Mouse (Mus musculus): ENCODE measurements around the gene Zbp1. TPM values are rescaled to one million over a fixed set of nuclear protein-coding genes. Genes with fewer than 3 reads are reported as not detected.

Gene Zbp1
- polyA plus RNA-seq, 1 experiment from 2014 or later, result 0.54 TPM

GRCm38 (mm10) chr2:173194796-173195195 is 23.9 kb downstream of the Zbp1 start:
- ATAC-seq (ENCODE audit: low read depth) (no peak), DNase-seq (ENCODE audit: low spot score) (no peak)
- Histone ChIP-seq H3K36me3 (ENCODE audit: control insufficient read depth, insufficient read depth, low read length) (no peaks in the 10 kb centered on the region), H3K4me1 (ENCODE audit: control insufficient read depth, insufficient read depth, low read length) (no peaks in the 10 kb centered on the region), H3K27me3 (replicated peaks; ENCODE audit: control insufficient read depth, insufficient read depth, low read length) (no peaks in the 10 kb centered on the region), H3K27ac (replicated peaks; ENCODE audit: low read depth, low read length) (no peak overlapping the region), H3K4me2 (ENCODE audit: low read depth, low read length) (no peak overlapping the region), H3K4me3 (ENCODE audit: low read depth, low read length) (no peak overlapping the region), H3K9ac (ENCODE audit: low read depth, low read length) (no peak overlapping the region), H3K9me3 (ENCODE audit: control insufficient read depth, low read length) (peaks cover 9% of the 10 kb centered on the region; the same call in 1 of the 2 replicates)
- WGBS, result 81% methylated on average over 4 of the region's 4 CpGs

- DNase-seq (ENCODE audit: low spot score) (no peak), ATAC-seq (ENCODE audit: low read depth) (no peak)
- H3K36me3 ChIP-seq (ENCODE audit: control insufficient read depth, insufficient read depth, low read length), result no peaks in the 10 kb centered on the region
- no peak overlapping the region for H3K4me2 ChIP-seq (ENCODE audit: low read depth, low read length)
- H3K27ac ChIP-seq (replicated peaks; ENCODE audit: low read depth, low read length), result no peak overlapping the region
- H3K9me3 ChIP-seq (ENCODE audit: control insufficient read depth, low read length), result no peaks in the 10 kb centered on the region
- 42% methylated on average over 8 of the region's 8 CpGs for WGBS
- H3K4me3 ChIP-seq (ENCODE audit: low read depth, low read length), result no peak overlapping the region
- H3K9ac ChIP-seq (ENCODE audit: low read depth, low read length), result no peak overlapping the region
- H3K4me1 ChIP-seq (ENCODE audit: control insufficient read depth, insufficient read depth, low read length), result no peaks in the 10 kb centered on the region
- H3K27me3 ChIP-seq (replicated peaks; ENCODE audit: control insufficient read depth, insufficient read depth, low read length), result no peaks in the 10 kb centered on the region
Measured at GRCm38 (mm10) chr2:173187182-173187855, 31.4 kb downstream of the Zbp1 start.

GRCm38 (mm10) chr2:173186047-173186943 is 32.4 kb downstream of the Zbp1 start:
- H3K36me3 ChIP-seq (ENCODE audit: control insufficient read depth, insufficient read depth, low read length), result no peaks in the 10 kb centered on the region
- H3K4me3 ChIP-seq (ENCODE audit: low read depth, low read length), result no peak overlapping the region
- ATAC-seq (ENCODE audit: low read depth), result peak; percentile 78; the same call in 1 of the 2 replicates
- no peak overlapping the region for H3K9ac ChIP-seq (ENCODE audit: low read depth, low read length)
- H3K4me2 ChIP-seq (ENCODE audit: low read depth, low read length), result no peak overlapping the region
- H3K27me3 ChIP-seq (replicated peaks; ENCODE audit: control insufficient read depth, insufficient read depth, low read length), result no peaks in the 10 kb centered on the region
- WGBS, result 38% methylated on average over 21 of the region's 26 CpGs
- no peak overlapping the region for H3K27ac ChIP-seq (replicated peaks; ENCODE audit: low read depth, low read length)
- H3K4me1 ChIP-seq (ENCODE audit: control insufficient read depth, insufficient read depth, low read length), result no peaks in the 10 kb centered on the region
- H3K9me3 ChIP-seq (ENCODE audit: control insufficient read depth, low read length), result no peaks in the 10 kb centered on the region
- DNase-seq (ENCODE audit: low spot score), result peak; percentile 82

GRCm38 (mm10) chr2:173185282-173185681 is 33.4 kb downstream of the Zbp1 start:
- Histone ChIP-seq H3K4me3 (ENCODE audit: low read depth, low read length) (no peak overlapping the region), H3K27me3 (replicated peaks; ENCODE audit: control insufficient read depth, insufficient read depth, low read length) (no peaks in the 10 kb centered on the region), H3K9ac (ENCODE audit: low read depth, low read length) (no peak overlapping the region), H3K36me3 (ENCODE audit: control insufficient read depth, insufficient read depth, low read length) (no peaks in the 10 kb centered on the region), H3K9me3 (ENCODE audit: control insufficient read depth, low read length) (no peaks in the 10 kb centered on the region), H3K4me2 (ENCODE audit: low read depth, low read length) (no peak overlapping the region), H3K27ac (replicated peaks; ENCODE audit: low read depth, low read length) (no peak overlapping the region), H3K4me1 (ENCODE audit: control insufficient read depth, insufficient read depth, low read length) (no peaks in the 10 kb centered on the region)
- WGBS, result 69% methylated on average over 6 of the region's 6 CpGs
- no peak for ATAC-seq (ENCODE audit: low read depth)
- no peak for DNase-seq (ENCODE audit: low spot score)

DNA sequence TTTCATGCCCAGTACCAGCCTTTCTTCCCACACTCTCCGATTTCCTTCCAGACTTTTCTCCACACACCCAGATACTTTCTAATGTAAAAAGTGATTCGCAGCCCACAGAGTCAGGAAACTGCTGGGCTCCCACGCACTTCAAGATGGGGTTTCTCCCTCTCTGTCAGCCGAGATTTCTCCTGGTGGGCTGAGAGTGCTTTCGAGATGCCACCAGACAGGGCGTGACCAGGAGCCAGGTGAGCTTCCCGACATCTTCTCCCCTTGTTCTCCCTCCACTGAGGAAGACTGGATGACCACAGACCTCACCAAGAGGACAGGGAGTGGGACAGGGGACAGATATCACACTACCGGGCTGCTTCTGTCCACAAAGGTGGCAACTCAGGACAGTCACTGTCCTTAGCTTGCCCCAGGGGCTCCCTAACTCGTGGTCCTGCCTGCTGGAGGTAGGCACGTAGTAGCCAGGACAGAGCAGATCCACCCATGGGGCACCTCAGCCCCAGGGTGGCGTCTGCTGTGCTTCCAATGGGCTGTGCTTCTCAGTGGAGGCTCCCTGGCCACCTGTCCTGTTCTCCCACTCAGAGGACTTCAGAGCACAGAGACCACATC is 34.1 kb downstream of the Zbp1 start:
- Histone ChIP-seq H3K9me3 (ENCODE audit: control insufficient read depth, low read length) (no peaks in the 10 kb centered on the region), H3K4me2 (ENCODE audit: low read depth, low read length) (no peak overlapping the region), H3K27ac (replicated peaks; ENCODE audit: low read depth, low read length) (no peak overlapping the region), H3K36me3 (ENCODE audit: control insufficient read depth, insufficient read depth, low read length) (no peaks in the 10 kb centered on the region), H3K9ac (ENCODE audit: low read depth, low read length) (no peak overlapping the region), H3K27me3 (replicated peaks; ENCODE audit: control insufficient read depth, insufficient read depth, low read length) (no peaks in the 10 kb centered on the region), H3K4me1 (ENCODE audit: control insufficient read depth, insufficient read depth, low read length) (no peaks in the 10 kb centered on the region), H3K4me3 (ENCODE audit: low read depth, low read length) (no peak overlapping the region)
- no peak for DNase-seq (ENCODE audit: low spot score)
- ATAC-seq (ENCODE audit: low read depth), result no peak; the same call in 1 of the 2 replicates
- 54% methylated on average over 10 of the region's 11 CpGs for WGBS

GRCm38 (mm10) chr2:173183836-173184460 is 34.8 kb downstream of the Zbp1 start:
- Histone ChIP-seq H3K27me3 (replicated peaks; ENCODE audit: control insufficient read depth, insufficient read depth, low read length) (no peaks in the 10 kb centered on the region), H3K27ac (replicated peaks; ENCODE audit: low read depth, low read length) (no peak overlapping the region), H3K9me3 (ENCODE audit: control insufficient read depth, low read length) (no peaks in the 10 kb centered on the region), H3K36me3 (ENCODE audit: control insufficient read depth, insufficient read depth, low read length) (no peaks in the 10 kb centered on the region), H3K9ac (ENCODE audit: low read depth, low read length) (no peak overlapping the region), H3K4me3 (ENCODE audit: low read depth, low read length) (no peak overlapping the region), H3K4me1 (ENCODE audit: control insufficient read depth, insufficient read depth, low read length) (no peaks in the 10 kb centered on the region), H3K4me2 (ENCODE audit: low read depth, low read length) (no peak overlapping the region)
- WGBS, result 11% methylated on average over 6 of the region's 8 CpGs
- DNase-seq (ENCODE audit: low spot score), result peak; percentile 52
- no peak for ATAC-seq (ENCODE audit: low read depth)

DNA sequence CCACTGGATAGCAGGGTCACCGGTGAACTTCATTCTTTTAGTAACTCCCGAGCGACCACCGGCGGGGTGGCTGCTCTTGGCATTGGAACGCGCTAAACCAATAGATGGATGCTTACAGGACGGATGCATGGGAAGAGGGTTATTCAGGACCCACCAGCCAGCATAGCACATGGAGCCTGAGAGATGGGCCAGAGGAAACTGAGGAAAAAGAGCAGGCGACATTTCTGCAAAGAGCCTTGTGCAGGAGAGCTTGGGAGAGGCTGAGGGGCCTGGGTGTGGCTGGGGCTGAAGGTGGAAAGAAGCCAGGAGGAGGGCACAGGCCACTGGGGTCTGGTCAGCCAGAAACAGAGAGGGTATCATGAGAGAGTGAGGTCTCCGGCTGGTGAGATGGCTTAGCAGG is 35.4 kb downstream of the Zbp1 start:
- WGBS, result 94% methylated on average over 10 of the region's 10 CpGs
- Histone ChIP-seq H3K4me1 (ENCODE audit: control insufficient read depth, insufficient read depth, low read length) (no peaks in the 10 kb centered on the region), H3K9ac (ENCODE audit: low read depth, low read length) (no peak overlapping the region), H3K4me3 (ENCODE audit: low read depth, low read length) (no peak overlapping the region), H3K27ac (replicated peaks; ENCODE audit: low read depth, low read length) (no peak overlapping the region), H3K9me3 (ENCODE audit: control insufficient read depth, low read length) (no peaks in the 10 kb centered on the region), H3K27me3 (replicated peaks; ENCODE audit: control insufficient read depth, insufficient read depth, low read length) (no peaks in the 10 kb centered on the region), H3K36me3 (ENCODE audit: control insufficient read depth, insufficient read depth, low read length) (no peaks in the 10 kb centered on the region), H3K4me2 (ENCODE audit: low read depth, low read length) (no peak overlapping the region)
- ATAC-seq (ENCODE audit: low read depth), result no peak
- DNase-seq (ENCODE audit: low spot score), result no peak

DNA sequence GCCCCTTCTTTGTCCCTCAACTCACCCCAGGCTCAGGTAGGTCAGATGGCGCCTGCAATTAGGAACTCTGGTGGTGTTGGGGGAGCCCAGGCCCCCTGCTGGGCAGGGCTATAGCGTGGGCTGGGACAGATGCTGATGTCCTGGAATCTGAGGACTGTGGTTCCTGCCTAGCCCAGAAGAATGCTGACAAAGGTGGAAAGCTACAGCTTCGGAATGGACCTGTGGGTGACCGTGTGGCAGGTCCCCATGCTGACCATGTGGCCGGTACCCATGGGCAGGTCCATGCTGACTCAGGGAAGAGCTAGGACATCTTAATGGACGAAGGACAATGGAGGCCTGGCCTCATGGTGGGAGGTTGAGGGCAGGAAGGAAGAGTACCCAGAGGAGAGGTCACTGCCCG is 35.9 kb downstream of the Zbp1 start:
- Histone ChIP-seq H3K27ac (replicated peaks; ENCODE audit: low read depth, low read length) (no peak overlapping the region), H3K9me3 (ENCODE audit: control insufficient read depth, low read length) (no peaks in the 10 kb centered on the region), H3K36me3 (ENCODE audit: control insufficient read depth, insufficient read depth, low read length) (no peaks in the 10 kb centered on the region), H3K4me2 (ENCODE audit: low read depth, low read length) (no peak overlapping the region), H3K27me3 (replicated peaks; ENCODE audit: control insufficient read depth, insufficient read depth, low read length) (no peaks in the 10 kb centered on the region), H3K4me3 (ENCODE audit: low read depth, low read length) (no peak overlapping the region), H3K9ac (ENCODE audit: low read depth, low read length) (no peak overlapping the region), H3K4me1 (ENCODE audit: control insufficient read depth, insufficient read depth, low read length) (no peaks in the 10 kb centered on the region)
- DNase-seq (ENCODE audit: low spot score) (no peak), ATAC-seq (ENCODE audit: low read depth) (no peak)
- WGBS, result 76% methylated on average over 7 of the region's 7 CpGs
